Mouse (Mus musculus) intestine, postnatal 0 days (tissue): Measurements from ENCODE around the gene Ano9. TPM values are rescaled to one million over a fixed set of nuclear protein-coding genes. Genes with fewer than 3 reads are reported as not detected.
A peak's percentile ranks its signal among the peaks of the same experiment; 100 is the strongest.

ENCODE experiments used
- ATAC-seq: fragments of 200-750 bp; cut with Nextera tagmentation; 2 replicates; pipeline ENCODE4 v1.8.0; 2017; ENCODE audit warnings: mild to moderate bottlenecking, moderate TSS enrichment, moderate library complexity
- H3K27ac ChIP-seq: fragments of 300-500 bp; sonication (generic); 2 replicates; pipeline ENCODE4 v1.5.1; 2014; ENCODE audit warnings: mild to moderate bottlenecking, low read depth, low read length, moderate library complexity
- H3K27me3 ChIP-seq: fragments of 300-500 bp; sonication (generic); replicated peaks from 2 replicates; pipeline ENCODE4 v1.6.1; 2014; ENCODE audit warnings: low read length, mixed read lengths; ENCODE audit not compliant: control insufficient read depth, insufficient read depth
- H3K36me3 ChIP-seq: fragments of 300-500 bp; sonication (generic); 2 replicates; pipeline ENCODE4 v1.6.1; 2014; ENCODE audit warnings: mild to moderate bottlenecking, moderate library complexity; ENCODE audit not compliant: control insufficient read depth, insufficient read depth
- H3K4me1 ChIP-seq: fragments of 300-500 bp; sonication (generic); replicated peaks from 2 replicates; pipeline ENCODE4 v1.6.1; 2014; ENCODE audit warnings: antibody characterized with exemption, low read length, mixed read lengths; ENCODE audit not compliant: control insufficient read depth, insufficient read depth
- H3K4me2 ChIP-seq: fragments of 300-500 bp; sonication (generic); replicated peaks from 2 replicates; pipeline ENCODE4 v1.6.1; 2014; ENCODE audit warnings: low read depth, mild to moderate bottlenecking, moderate library complexity
- H3K4me3 ChIP-seq: fragments of 300-500 bp; sonication (generic); 2 replicates; pipeline ENCODE4 v1.5.1; 2014; ENCODE audit warnings: low read depth, low read length
- H3K9ac ChIP-seq: fragments of 300-500 bp; sonication (generic); 2 replicates; pipeline ENCODE4 v1.6.1; 2014; ENCODE audit warnings: mild to moderate bottlenecking, low read depth, low read length
- H3K9me3 ChIP-seq: fragments of 300-500 bp; sonication (generic); 2 replicates; pipeline ENCODE4 v1.6.1; 2016; ENCODE audit warnings: mixed run types; ENCODE audit not compliant: control insufficient read depth
- CTCF ChIP-seq: sonication (generic); IDR thresholded peaks from 2 replicates; pipeline ENCODE4 v1.5.1; 2016; ENCODE audit warnings: low read depth, mild to moderate bottlenecking, control low read depth, antibody characterized with exemption, moderate library complexity
- whole genome bisulfite sequencing: fragments of 180-500 bp; shearing (Covaris S2); extraction: QIAGEN DNeasy Blood & Tissue Kit; methylation state at CpG from one replicate; pipeline ENCODE4 v1.1.7; 2014; 5-methylcytosine and 5-hydroxymethylcytosine counted together
- polyA plus RNA-seq: library from polyadenylated mRNA; unstranded; fragments of >200 nt; fragmentation: Nextera tagmentation; extraction: Ambion mirVana; gene quantifications from 2 replicates; pipeline ENCODE4 v1.2.1, GENCODE M21; 2015

The Ano9 gene
- polyA plus RNA-seq, 1 experiment from 2014 or later, result 46.8 TPM

- WGBS, result 37% methylated on average over 5 of the region's 5 CpGs
- ATAC-seq, result peak; percentile 80
- Histone ChIP-seq H3K9ac (no peak overlapping the region), H3K4me1 (peaks cover 12% of the 10 kb centered on the region), H3K4me2 (no peak overlapping the region), H3K9me3 (no peaks in the 10 kb centered on the region), H3K36me3 (no peaks in the 10 kb centered on the region), H3K27ac (peak overlapping the region; percentile 82), H3K4me3 (no peak overlapping the region), H3K27me3 (no peaks in the 10 kb centered on the region)
- TF ChIP-seq CTCF, result peak; percentile 66
Observed at GRCm38 (mm10) chr7:141121051-141121531, 3.5 kb upstream of the Ano9 start.

GRCm38 (mm10) chr7:141120605-141121004 is 3.0 kb upstream of the Ano9 start:
- Histone ChIP-seq H3K4me1 (peaks cover 14% of the 10 kb centered on the region), H3K4me2 (no peak overlapping the region), H3K36me3 (no peaks in the 10 kb centered on the region), H3K4me3 (no peak overlapping the region), H3K27me3 (no peaks in the 10 kb centered on the region), H3K27ac (peak overlapping the region; percentile 82), H3K9ac (no peak overlapping the region), H3K9me3 (no peaks in the 10 kb centered on the region)
- TF ChIP-seq CTCF, result no peak
- WGBS, result 54% methylated on average over 3 of the region's 3 CpGs
- no peak for ATAC-seq

GRCm38 (mm10) chr7:141119487-141119886 is 1.9 kb upstream of the Ano9 start:
- peaks cover 20% of the 10 kb centered on the region for H3K4me1 ChIP-seq
- ATAC-seq, result no peak
- peaks cover 3% of the 10 kb centered on the region; the same call in 1 of the 2 replicates for H3K36me3 ChIP-seq
- H3K9me3 ChIP-seq, result no peaks in the 10 kb centered on the region
- H3K27ac ChIP-seq, result peak overlapping the region; percentile 82; the same call in 1 of the 2 replicates
- H3K4me2 ChIP-seq, result no peak overlapping the region
- no peak overlapping the region for H3K9ac ChIP-seq
- TF ChIP-seq CTCF, result no peak
- no peaks in the 10 kb centered on the region for H3K27me3 ChIP-seq
- no peak overlapping the region for H3K4me3 ChIP-seq
- 62% methylated on average over 3 of the region's 3 CpGs for WGBS

- TF ChIP-seq CTCF, result no peak
- no peak for ATAC-seq
- Histone ChIP-seq H3K27ac (no peak overlapping the region), H3K36me3 (peaks cover 3% of the 10 kb centered on the region; the same call in 1 of the 2 replicates), H3K27me3 (no peaks in the 10 kb centered on the region), H3K4me2 (peak overlapping the region; percentile 66), H3K9ac (0 out of 2 replicates have a peak overlapping the region, but pooled peaks have one; percentile 34), H3K9me3 (no peaks in the 10 kb centered on the region), H3K4me3 (peak overlapping the region; percentile 1; the same call in 1 of the 2 replicates), H3K4me1 (peaks cover 16% of the 10 kb centered on the region)
- WGBS, result 76% methylated on average over 9 of the region's 9 CpGs
Observed at GRCm38 (mm10) chr7:141115874-141116273, 1.7 kb downstream of the Ano9 start.

GRCm38 (mm10) chr7:141103161-141103560 is 14.4 kb downstream of the Ano9 start:
- ATAC-seq, result no peak
- WGBS, result 55% methylated on average over 3 of the region's 3 CpGs
- Histone ChIP-seq H3K4me1 (no peaks in the 10 kb centered on the region), H3K4me2 (no peak overlapping the region), H3K4me3 (no peak overlapping the region), H3K9me3 (no peaks in the 10 kb centered on the region), H3K36me3 (peaks cover 39% of the 10 kb centered on the region; the same call in 1 of the 2 replicates), H3K9ac (no peak overlapping the region), H3K27ac (no peak overlapping the region), H3K27me3 (no peaks in the 10 kb centered on the region)
- no peak for TF ChIP-seq CTCF

- peak; percentile 81 for ATAC-seq
- H3K4me3 ChIP-seq, result peak within 1 kb of the TSS; percentile 50
Observed at GRCm38 (mm10) chr7:141099911-141100691, 17.5 kb downstream of the Ano9 start, which contains the start of gene Sigirr. Gene Sigirr, minus strand, starts transcription at chr7:141100572.

More at GRCm38 (mm10) chr7:141099911-141100691, 17.5 kb downstream of the Ano9 start, which contains the start of gene Sigirr:
- Histone ChIP-seq H3K27ac (peak within 1 kb of the TSS; percentile 93), H3K4me1 (no peaks in the 10 kb centered on the region; the same call in 1 of the 2 replicates), H3K27me3 (no peaks in the 10 kb centered on the region), H3K9me3 (no peaks in the 10 kb centered on the region), H3K9ac (peak within 1 kb of the TSS; percentile 64), H3K36me3 (peaks cover 20% of the 10 kb centered on the region; the same call in 1 of the 2 replicates), H3K4me2 (peak within 1 kb of the TSS; percentile 89)
- TF ChIP-seq CTCF, result no peak
- 1% methylated on average over 55 of the region's 56 CpGs for WGBS
